9 mouse cellular contexts compared by ENCODE assay signal in genomic region chr12:103371711-103372110, GRCm38 (mm10). TPM values are rescaled to one million over a fixed set of nuclear protein-coding genes. Genes with fewer than 3 reads are reported as not detected.
DNase-seq lines count a peak whose midpoint lies in the region; ATAC-seq and TF ChIP-seq lines count a peak whose summit lies in the region.
"Had no signal": no experiment of that assay in that cellular context is flagged by ENCODE, and none has a peak within 500 bp of the region (broad histone marks: within the 10 kb centered on the region; RNA-seq: fewer than 3 reads in every experiment).

No protein-coding gene starts in this region.

- H3K36me3 ChIP-seq in heart, adult 2 months (ENCODE audit: control insufficient read depth, insufficient read depth, low read length) = no peaks in the 10 kb centered on the region
- H3K36me3 ChIP-seq in midbrain, postnatal 0 days (ENCODE audit: insufficient read depth, low read length) = no peaks in the 10 kb centered on the region
- H3K36me3 ChIP-seq: limb, embryonic 13.5 days had no signal

- no peak overlapping the region for H3K4me3 ChIP-seq in heart, adult 2 months
- no peak overlapping the region for H3K4me3 ChIP-seq in midbrain, postnatal 0 days (ENCODE audit: low read depth, low read length)
- H3K4me3 ChIP-seq: limb, embryonic 13.5 days had no signal

- WGBS in heart, adult 2 months = 21% methylated on average over 6 of the region's 6 CpGs
- 31% methylated on average over 6 of the region's 6 CpGs for WGBS in midbrain, postnatal 0 days

- H3K9ac ChIP-seq in heart, adult 2 months (ENCODE audit: low read depth, low read length) = no peak overlapping the region
- no peak overlapping the region for H3K9ac ChIP-seq in midbrain, postnatal 0 days (replicated peaks; ENCODE audit: low read length, poor library complexity, severe bottlenecking)
- H3K9ac ChIP-seq: limb, embryonic 13.5 days had no signal

- peak; percentile 99 for TF ChIP-seq CTCF in heart, adult 2 months (IDR thresholded peaks at IDR 0.05)
- TF ChIP-seq CTCF in midbrain, postnatal 0 days (IDR thresholded peaks at IDR 0.05) = peak; percentile 77

- intact Hi-C loops in heart, adult 2 months (cut with DNase I) = no loop called here

- no peaks in the 10 kb centered on the region for H3K27me3 ChIP-seq in heart, adult 2 months (ENCODE audit: control insufficient read depth, insufficient read depth, low read length)
- no peaks in the 10 kb centered on the region for H3K27me3 ChIP-seq in midbrain, postnatal 0 days (ENCODE audit: insufficient read depth, low read length)

- no peak overlapping the region for H3K4me2 ChIP-seq in midbrain, postnatal 0 days (ENCODE audit: low read depth, low read length, poor library complexity, severe bottlenecking)
- H3K4me2 ChIP-seq: limb, embryonic 13.5 days had no signal

- no peak for TF ChIP-seq POLR2A in heart, adult 2 months (IDR thresholded peaks at IDR 0.05; ENCODE audit: insufficient read depth, low read depth, low read length)

- no peak for TF ChIP-seq EP300 in heart, adult 2 months (IDR thresholded peaks at IDR 0.05; ENCODE audit: insufficient read depth, low read depth, low read length)

- H3K79me2 ChIP-seq in heart, adult 2 months (replicated peaks; ENCODE audit: control insufficient read depth, insufficient read depth, low read length) = no peaks in the 10 kb centered on the region

- no peaks in the 10 kb centered on the region for H3K9me3 ChIP-seq in midbrain, postnatal 0 days (ENCODE audit: low read length)
- H3K9me3 ChIP-seq: limb, embryonic 13.5 days had no signal

- H3K27ac ChIP-seq in heart, adult 2 months = no peak overlapping the region
- H3K27ac ChIP-seq in midbrain, postnatal 0 days (ENCODE audit: low read depth, low read length) = no peak overlapping the region
- H3K27ac ChIP-seq: limb, embryonic 13.5 days had no signal

- DNase-seq in heart, adult 2 months = peak in 1 of 2 experiments; percentile 61
- no peak for DNase-seq in heart, adult 8-10 months (ENCODE audit: low spot score)
- peak; percentile 44 for DNase-seq in urinary bladder, postnatal 14 days (ENCODE audit: low spot score)
- DNase-seq in urinary bladder, adult 18-20 months (ENCODE audit: low spot score in 2 of 2) = no peak
- peak; percentile 55 for DNase-seq in cerebellum, adult 9-10 months
- DNase-seq in midbrain, postnatal 0 days (ENCODE audit: low spot score) = peak; percentile 37
- peak; percentile 77 for DNase-seq in thymus, postnatal 4 days

- no peaks in the 10 kb centered on the region for H3K4me1 ChIP-seq in heart, adult 2 months (ENCODE audit: control insufficient read depth, insufficient read depth, low read length)
- no peaks in the 10 kb centered on the region for H3K4me1 ChIP-seq in midbrain, postnatal 0 days (ENCODE audit: insufficient read depth, low read length)
- H3K4me1 ChIP-seq: limb, embryonic 13.5 days had no signal

- peak; percentile 72 for ATAC-seq in inflammation-experienced regulatory T-cells, adult 6 months
- ATAC-seq in midbrain, postnatal 0 days (ENCODE audit: low FRiP score) = no peak

RNA-seq across cellular contexts. Expression of gene Asb2, which starts 15.9 kb away (rescaled TPM):
- 100 to 1,000 TPM; 419 to 533 TPM for total RNA-seq in heart, adult 2 months (2021)
- polyA plus RNA-seq in heart, adult 2 months (2012; rRNA removed) = 505 and 541 TPM in 2 replicates
- total RNA-seq in heart, adult 8-10 months (2022) = 100 to 1,000 TPM; 485 to 583 (median 548) TPM
- polyA plus RNA-seq in inflammation-experienced regulatory T-cells, adult 6 months (2017; shearing (Covaris generic)) = 10 to 100 TPM; 22.5 to 68.5 (median 47.2) TPM
- 0.93 and 4.4 TPM in 2 replicates for total RNA-seq in midbrain, postnatal 0 days (2014; rRNA removed)
- 1.5 and 1.9 TPM in 2 replicates for polyA plus RNA-seq in midbrain, postnatal 0 days (2015; fragmentation: Nextera tagmentation; extraction: Ambion mirVana)

RNA-seq across cellular contexts. Expression of gene Otub2, which starts 16.8 kb away (rescaled TPM):
- 1 to 10 TPM; 3.1 to 3.2 TPM for total RNA-seq in heart, adult 2 months (2021)
- 4.1 and 6.4 TPM in 2 replicates for polyA plus RNA-seq in heart, adult 2 months (2012; rRNA removed)
- total RNA-seq in heart, adult 8-10 months (2022) = 1 to 10 TPM; 2.5 to 4.2 (median 3.5) TPM
- 1 to 10 TPM; 1.3 to 2.3 (median 1.9) TPM for polyA plus RNA-seq in inflammation-experienced regulatory T-cells, adult 6 months (2017; shearing (Covaris generic))
- 27.2 and 29.6 TPM in 2 replicates for total RNA-seq in midbrain, postnatal 0 days (2014; rRNA removed)
- polyA plus RNA-seq in midbrain, postnatal 0 days (2015; fragmentation: Nextera tagmentation; extraction: Ambion mirVana) = 20.6 and 21.0 TPM in 2 replicates

RNA-seq across cellular contexts. Expression of gene 9330161L09Rik, which starts 35.9 kb away (rescaled TPM):
- total RNA-seq in heart, adult 2 months (2021) = 1 to 10 TPM; 1.4 to 1.6 TPM
- polyA plus RNA-seq in heart, adult 2 months (2012; rRNA removed) = 0.61 and 1.00 TPM in 2 replicates
- 1 to 10 TPM in 3 of 4 experiments, under 1 TPM in 1; 0.41 to 1.8 (median 1.2) TPM for total RNA-seq in heart, adult 8-10 months (2022)
- polyA plus RNA-seq in inflammation-experienced regulatory T-cells, adult 6 months (2017; shearing (Covaris generic)) = 1 to 10 TPM in 2 of 3 experiments, not detected in 1; 1.1 TPM
- 9.6 and 9.7 TPM in 2 replicates for total RNA-seq in midbrain, postnatal 0 days (2014; rRNA removed)
- 1.1 and 1.5 TPM in 2 replicates for polyA plus RNA-seq in midbrain, postnatal 0 days (2015; fragmentation: Nextera tagmentation; extraction: Ambion mirVana)

RNA-seq across cellular contexts. Expression of gene Ddx24, which starts 53.9 kb away (rescaled TPM):
- 10 to 100 TPM; 85.3 to 89.3 TPM for total RNA-seq in heart, adult 2 months (2021)
- polyA plus RNA-seq in heart, adult 2 months (2012; rRNA removed) = 30.2 and 46.0 TPM in 2 replicates
- 10 to 100 TPM; 88.5 to 95.6 (median 91.7) TPM for total RNA-seq in heart, adult 8-10 months (2022)
- 100 to 1,000 TPM; 232 to 344 (median 235) TPM for polyA plus RNA-seq in inflammation-experienced regulatory T-cells, adult 6 months (2017; shearing (Covaris generic))
- total RNA-seq in midbrain, postnatal 0 days (2014; rRNA removed) = 140 and 153 TPM in 2 replicates
- polyA plus RNA-seq in midbrain, postnatal 0 days (2015; fragmentation: Nextera tagmentation; extraction: Ambion mirVana) = 209 and 245 TPM in 2 replicates

Comparison
In these comparisons a context has a peak if more than half of its experiments do, and no peak if none do; other contexts are left out.
1. DNase-seq: peak in urinary bladder, postnatal 14 days (single experiment), cerebellum, adult 9-10 months (single experiment), midbrain, postnatal 0 days (single experiment) and thymus, postnatal 4 days (single experiment); none in heart, adult 8-10 months (single experiment) and urinary bladder, adult 18-20 months (0 of 2).
2. RNA of gene Asb2, which starts 15.9 kb away (total RNA-seq): 485 to 583 TPM in heart, adult 8-10 months and 419 to 533 TPM in heart, adult 2 months; 0.93 to 4.4 TPM in midbrain, postnatal 0 days; every median in the first group is over 10 times any median in the second.